Mouse (Mus musculus) liver, postnatal 0 days (tissue): ENCODE measurements around the gene Tlk2.

Source experiments
- CTCF ChIP-seq: sonication (generic); IDR thresholded peaks from 2 replicates; pipeline ENCODE4 v1.5.1; 2016; ENCODE audit warnings: antibody characterized with exemption, low read depth
- EP300 ChIP-seq: IDR thresholded peaks from 2 replicates; pipeline ENCODE4 v1.6.1; 2016; ENCODE audit warnings: antibody characterized with exemption, low read depth, mild to moderate bottlenecking

DNA sequence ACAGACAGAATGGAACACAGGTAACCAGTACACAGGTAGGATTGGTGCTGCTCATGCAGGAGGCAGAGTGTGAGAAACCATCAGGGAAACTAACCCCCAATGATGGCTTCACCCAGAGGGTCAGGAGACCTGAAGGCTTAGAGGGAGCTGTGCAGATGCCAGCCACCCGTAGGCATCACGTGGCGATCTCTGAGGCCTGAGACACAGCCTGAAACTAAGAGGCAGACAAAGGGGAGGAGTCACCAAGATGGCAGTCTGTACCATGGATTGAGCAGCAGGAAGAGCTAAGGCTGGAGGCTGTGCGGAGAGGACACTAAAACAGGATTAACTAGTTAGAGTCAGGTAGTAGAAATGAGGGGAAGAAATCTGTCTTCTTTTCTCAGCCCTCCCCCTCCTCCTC is 27.9 kb upstream of the Tlk2 start:
- no peak for TF ChIP-seq CTCF
- TF ChIP-seq EP300: no peak
